Mouse (Mus musculus): Measurements from ENCODE around the gene Htr1b.

Gene Htr1b

DNA sequence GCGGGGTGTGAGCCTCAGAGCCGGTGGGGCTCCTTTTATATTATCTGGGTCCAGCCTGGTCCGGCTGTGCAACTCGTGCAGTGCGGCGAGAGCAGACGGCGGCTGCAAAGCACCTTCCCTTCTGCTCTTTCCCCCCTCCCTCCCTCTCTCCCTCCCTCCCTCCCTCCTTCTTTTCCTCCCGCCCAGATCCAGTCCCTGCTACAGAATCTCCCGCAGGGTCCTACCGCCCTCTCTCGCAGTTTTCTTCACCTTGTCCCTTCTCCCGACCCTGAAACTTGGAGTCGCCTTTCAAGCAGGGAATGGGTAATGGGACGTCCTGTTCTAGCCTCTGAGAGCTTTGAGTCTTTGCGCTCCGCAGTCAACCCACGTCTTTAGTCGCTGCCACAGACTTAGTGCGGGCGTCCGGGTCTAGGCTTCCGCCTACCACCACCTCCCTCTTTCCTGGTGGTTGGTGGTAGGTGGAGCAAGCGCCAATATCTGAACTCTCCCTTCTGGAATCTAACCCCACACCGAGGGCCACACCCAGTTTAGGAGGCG is at the start of gene Htr1b:
Gene Htr1b (minus strand): TSS at position 392 of the 537 bp plus-strand sequence.
- peak; percentile 60 for DNase-seq (ENCODE audit: extremely low spot score)

DNA sequence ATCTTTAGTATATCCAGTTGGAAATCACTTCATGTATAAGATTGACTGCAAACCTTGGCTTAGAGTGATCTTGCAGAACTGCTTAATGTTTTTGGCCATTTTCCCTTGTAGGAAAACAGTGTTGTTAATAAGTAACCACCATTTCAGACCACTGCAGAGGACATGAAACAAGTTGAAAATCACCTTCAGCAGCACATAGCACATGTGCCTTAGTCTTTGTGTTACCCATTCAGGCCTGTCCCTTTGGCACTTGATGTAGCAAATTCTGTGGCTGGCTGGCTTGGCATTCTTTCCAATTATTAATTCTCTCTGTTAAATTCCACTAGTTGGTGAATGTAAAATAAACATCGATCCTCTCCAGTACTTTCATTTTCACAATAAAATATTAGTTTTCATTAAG is 43.1 kb upstream of the Htr1b start:
- DNase-seq (ENCODE audit: extremely low spot score), result no peak

DNA sequence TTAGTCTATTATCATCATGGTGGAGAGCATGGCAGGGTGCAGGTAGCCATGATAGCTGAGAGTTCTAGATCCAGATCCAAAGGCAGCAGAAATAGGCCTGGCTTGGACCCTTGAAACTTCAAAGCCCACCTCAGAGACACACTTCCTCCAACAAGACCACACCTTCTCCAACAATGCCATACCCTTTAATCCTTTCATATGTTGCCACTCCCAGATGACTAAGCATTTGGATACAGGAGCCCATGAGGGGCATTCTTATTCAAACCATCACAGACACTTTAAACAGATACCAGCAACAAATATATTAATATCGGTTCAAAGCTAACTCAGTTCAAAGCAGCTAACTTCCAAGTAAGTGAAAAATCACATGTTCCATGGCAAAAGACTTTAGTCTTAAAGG is 3.9 kb upstream of the Htr1b start:
- DNase-seq (ENCODE audit: extremely low spot score), result no peak

- peak; percentile 54 for DNase-seq (ENCODE audit: extremely low spot score)
Measured at GRCm38 (mm10) chr9:81635109-81635508, 1.5 kb upstream of the Htr1b start.

DNA sequence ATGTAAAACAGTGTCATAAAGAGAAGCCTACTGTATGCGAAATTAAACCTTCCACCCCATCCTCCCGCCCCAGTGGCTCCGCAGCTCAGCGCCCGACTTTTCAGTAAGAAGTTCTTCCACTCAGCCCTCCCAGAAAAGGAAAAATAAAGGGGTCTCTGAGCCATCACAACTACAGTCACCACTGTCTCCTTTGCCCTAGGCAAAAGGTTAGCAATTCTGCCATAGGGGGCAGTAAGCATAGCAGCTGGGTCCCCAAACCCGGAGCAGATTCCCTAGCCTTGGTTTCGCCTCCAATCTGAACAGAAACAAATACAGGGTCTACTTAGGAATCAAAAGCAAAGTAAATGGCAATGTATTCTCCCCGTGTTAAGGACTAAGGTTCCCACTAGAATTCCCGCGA is 535 bp upstream of the Htr1b start:
- peak; percentile 15 for DNase-seq (ENCODE audit: extremely low spot score)

DNA sequence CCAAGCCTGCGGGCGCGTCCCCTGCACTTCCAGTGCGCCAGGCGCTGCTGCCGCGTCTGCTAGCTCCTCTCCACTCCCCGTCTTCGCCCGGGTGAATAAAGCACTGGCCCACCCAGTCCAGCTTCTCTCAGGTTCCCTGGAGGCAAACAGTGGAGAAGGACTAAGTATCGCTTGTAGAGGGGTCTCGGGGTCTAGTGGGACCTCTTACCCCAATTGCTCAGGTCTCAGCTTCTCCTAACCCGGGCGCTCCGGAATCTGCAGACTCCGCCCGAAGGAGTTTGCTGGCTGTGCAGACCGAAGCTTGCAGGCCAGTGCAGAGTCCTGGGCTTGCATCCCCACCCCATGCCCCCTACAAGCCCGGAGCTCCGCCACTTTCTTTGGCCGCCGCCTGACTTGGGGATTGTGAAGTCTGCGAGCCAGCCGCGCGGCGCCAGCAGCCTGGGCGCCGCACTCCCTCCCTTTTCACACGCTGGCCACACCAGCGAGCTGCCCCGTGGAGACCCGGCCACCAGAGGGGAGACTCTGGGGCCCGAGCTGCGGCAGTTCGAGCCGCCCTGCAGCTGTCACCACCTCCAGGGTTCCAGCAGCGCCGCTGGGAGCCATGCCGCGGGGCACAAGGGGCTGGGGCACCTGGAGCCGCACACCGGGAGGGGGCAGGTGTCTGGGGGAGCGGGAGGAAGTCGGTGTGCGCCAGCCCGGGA is 742 bp downstream of the Htr1b start:
- DNase-seq (ENCODE audit: extremely low spot score), result peak; percentile 72

- no peak for DNase-seq (ENCODE audit: extremely low spot score)
Measured at GRCm38 (mm10) chr9:81632191-81632735, 1.4 kb downstream of the Htr1b start.

- peak; percentile 44 for DNase-seq (ENCODE audit: extremely low spot score)
Measured at GRCm38 (mm10) chr9:81631581-81632091, 2.0 kb downstream of the Htr1b start.

- DNase-seq (ENCODE audit: extremely low spot score), result peak; percentile 67
Measured at GRCm38 (mm10) chr9:81626899-81627606, 6.6 kb downstream of the Htr1b start.

DNA sequence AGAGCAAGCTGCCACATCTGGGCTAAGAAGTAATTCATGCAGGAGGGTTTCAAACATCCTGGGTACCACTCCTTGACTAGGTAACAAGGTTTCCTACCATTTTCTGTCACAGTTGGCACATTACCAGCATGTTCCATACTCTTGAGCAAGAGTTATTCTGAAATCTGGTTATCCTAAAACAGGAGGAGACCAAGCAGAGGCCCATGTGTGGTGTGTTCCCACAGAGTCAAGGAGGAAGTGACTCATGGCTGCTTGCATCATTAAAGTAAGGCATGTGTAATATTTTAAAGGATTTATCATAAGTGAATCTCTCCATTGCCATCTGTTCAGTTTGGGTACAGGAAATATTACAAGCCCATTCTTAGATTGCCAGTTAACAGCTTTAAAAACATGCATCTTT is 7.7 kb downstream of the Htr1b start:
- DNase-seq (ENCODE audit: extremely low spot score), result no peak

DNA sequence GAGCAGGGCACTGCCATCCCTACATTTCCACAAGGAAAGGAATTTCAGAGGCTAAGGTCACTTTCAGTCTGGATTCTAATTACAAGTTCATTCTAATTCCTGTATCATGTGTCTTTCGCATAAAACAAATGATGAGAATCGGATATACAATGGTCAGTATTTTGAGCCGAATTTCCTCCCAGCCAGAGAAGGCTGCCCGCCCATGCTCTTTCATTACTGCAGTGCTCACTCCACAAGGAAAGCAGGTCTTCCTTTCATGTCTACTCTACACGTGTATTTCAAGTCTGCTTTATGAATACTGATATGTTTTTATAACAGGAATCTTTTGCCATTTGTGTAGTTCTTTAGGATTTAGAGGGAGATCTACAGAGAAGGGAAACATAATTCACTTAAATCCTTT is 10.8 kb downstream of the Htr1b start:
- DNase-seq (ENCODE audit: extremely low spot score), result no peak

GRCm38 (mm10) chr9:81611022-81611421 is 22.6 kb downstream of the Htr1b start:
- DNase-seq (ENCODE audit: extremely low spot score), result no peak
